In the genomic region with DNA sequence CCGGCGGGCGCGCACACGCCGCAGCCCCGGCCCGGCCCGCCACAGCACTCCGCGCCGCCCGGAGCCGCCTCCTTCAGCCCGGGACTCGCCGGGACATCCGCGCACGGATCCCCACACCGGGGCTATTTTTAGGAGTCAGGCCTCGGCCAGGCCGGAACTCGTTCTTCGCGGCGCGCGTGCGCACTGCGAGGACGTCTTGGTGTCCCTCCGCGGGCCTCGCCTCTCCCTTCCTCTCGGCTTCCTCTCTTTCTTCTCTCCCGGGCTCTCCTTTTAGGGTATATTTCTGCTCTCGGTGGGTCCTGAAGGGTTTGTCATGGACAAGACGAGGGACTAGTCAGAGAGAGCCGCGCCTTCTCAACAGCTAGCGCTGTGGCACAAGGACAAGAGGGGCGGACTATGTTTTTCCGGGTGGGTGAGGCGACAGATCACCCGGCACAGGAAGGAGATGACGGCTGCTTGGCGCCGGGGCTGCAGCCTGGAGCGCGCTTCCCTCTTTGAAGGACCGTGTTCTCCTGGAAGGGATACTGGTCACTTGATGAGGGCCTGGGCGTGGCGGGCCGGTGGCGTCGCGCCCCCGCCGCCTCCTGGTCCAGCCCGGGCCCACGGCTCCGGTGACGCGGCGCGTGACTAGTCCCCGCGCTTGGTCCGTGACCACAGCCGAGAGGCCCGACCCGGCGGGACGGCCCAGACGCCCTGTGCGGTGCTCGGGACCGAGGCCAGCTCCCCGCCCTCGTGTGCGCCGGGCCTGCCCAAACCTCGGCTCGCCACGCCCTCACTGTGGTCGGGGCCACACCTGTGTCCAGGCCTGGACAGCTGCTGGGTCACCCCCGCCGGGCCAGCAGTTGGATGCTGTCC, we compare ENCODE assay signal across 1 mouse cellular context.
A peak's percentile ranks its signal among the peaks of the same experiment; 100 is the strongest.
TF ChIP-seq lines count a peak whose summit lies in the region.

Gene Mef2a (minus strand): TSS at position 130 of the 855 bp plus-strand sequence.

TF ChIP-seq in myocyte, 11 proteins besides CTCF, POLR2A, EP300 and RAD21 (continued from another document):
- TF ChIP-seq MYOD1 (IDR thresholded peaks at IDR 0.05; ENCODE audit: control insufficient read depth in 1 of 3, insufficient read length in 2 of 3, low read depth in 2 of 3): peak in 2 of 3 experiments; percentile 99 to 100
- no peak for TF ChIP-seq MAX (IDR thresholded peaks at IDR 0.05; ENCODE audit: low read depth)
- TF ChIP-seq REST (IDR thresholded peaks at IDR 0.05; ENCODE audit: insufficient read depth, insufficient read length): peak; percentile 36
- TF ChIP-seq E2F4 (IDR thresholded peaks at IDR 0.05; ENCODE audit: insufficient read depth): peak; percentile 24
- peak; percentile 71 for TF ChIP-seq POLR2AphosphoS2 (IDR thresholded peaks at IDR 0.05; ENCODE audit: insufficient read length, low read depth)
